Mouse (Mus musculus) ES-CJ7 (cell line): ENCODE measurements around the gene Asdurf.
A peak's percentile ranks its signal among the peaks of the same experiment; 100 is the strongest.
"Not testable (repeated sequence)": the region's sequence is repeated elsewhere in the genome, so short reads cannot be mapped to it uniquely, and the experiment has no call there.

Experiments
- DNase-seq: peaks from one replicate; pipeline ENCODE4 v3.0.0; 2011; ENCODE audit warnings: low read depth, low spot score

The Asdurf gene

DNA sequence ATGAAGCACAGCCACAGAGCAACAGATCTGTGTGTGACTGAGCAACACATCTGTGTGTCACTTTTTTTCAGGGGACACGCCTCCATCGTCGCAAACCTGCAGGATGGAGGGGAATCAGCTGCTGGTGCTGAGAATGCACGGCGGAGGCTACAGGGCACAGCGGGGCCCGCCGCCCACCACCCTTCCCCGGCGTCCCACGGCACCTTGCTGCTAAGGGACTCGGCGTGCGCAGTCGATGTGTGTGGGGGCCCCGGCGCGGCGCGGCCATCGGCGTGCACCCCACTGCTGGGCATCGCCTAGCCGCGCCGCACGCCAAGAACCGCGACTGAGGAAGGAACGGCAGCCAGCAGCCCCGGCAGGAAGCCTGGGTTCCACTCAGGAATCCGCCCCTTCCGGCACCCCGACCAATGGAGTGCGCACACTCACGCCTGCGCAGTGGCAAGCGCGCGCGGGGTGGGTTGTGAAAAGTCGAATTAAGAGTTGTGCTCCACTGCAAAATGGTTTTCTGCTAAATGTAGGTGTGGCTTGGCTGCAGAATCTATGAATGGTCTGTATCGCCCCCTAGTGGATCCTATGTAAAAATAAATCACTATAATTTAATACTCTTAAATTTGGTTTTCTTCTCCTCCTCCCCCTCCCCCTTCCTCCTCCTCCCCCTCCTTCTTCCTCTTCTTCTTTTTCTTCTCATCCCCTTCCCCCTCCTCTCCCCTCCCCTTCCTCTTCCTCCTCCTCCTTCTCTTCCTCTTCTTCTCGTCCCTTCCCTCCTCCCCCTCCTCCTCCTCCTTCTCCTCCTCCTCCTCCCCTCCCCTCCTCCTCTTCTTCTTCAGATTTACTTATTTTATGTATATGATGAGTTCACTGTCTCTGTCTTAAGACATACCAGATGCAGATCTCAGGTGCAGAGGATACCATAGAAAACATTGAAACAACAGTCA lies at the start of gene Asdurf, which contains the start of the genes Gm28551 and Asnsd1:
Asdurf (minus strand) TSS at position 293 of the 935 bp plus-strand sequence.
Gm28551 (minus strand) TSS at position 341 of the 935 bp plus-strand sequence.
Asnsd1 (minus strand) TSS at position 426 of the 935 bp plus-strand sequence.
- peak; percentile 98 for DNase-seq

- DNase-seq = peak; percentile 88
Observed at GRCm38 (mm10) chr1:53393936-53394760, 41.7 kb upstream of the Asdurf start.

- DNase-seq = no peak
Observed at GRCm38 (mm10) chr1:53388762-53389161, 36.3 kb upstream of the Asdurf start.

DNA sequence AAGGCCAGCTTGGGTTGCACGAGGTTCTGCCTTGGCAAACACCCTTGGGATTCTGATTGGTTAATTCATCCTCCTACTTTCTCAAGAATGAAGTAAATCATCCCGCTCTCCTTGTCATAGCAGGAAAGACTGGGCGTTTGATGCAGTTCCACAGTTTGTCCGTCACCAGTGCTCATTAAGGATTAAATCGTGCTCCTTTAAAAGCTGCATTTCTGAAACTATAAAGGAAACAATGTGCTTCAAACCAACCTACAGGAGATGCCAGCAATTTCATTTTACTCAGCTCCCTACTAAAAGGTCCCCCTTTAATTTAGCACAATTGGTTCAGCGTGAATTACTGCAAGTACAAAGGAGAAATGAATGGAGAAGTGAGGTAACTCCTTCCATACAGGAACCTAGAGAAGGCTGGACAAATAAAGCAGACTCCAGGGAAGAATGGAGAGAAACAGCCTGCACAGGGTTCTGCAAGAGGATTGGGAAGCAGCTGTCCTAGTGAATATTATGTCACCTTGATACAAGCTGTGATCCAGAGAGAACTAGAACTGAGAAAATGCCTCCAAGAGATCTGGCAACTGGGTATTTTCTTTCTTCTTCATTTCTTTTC lies 31.8 kb upstream of the Asdurf start:
- DNase-seq = no peak

DNA sequence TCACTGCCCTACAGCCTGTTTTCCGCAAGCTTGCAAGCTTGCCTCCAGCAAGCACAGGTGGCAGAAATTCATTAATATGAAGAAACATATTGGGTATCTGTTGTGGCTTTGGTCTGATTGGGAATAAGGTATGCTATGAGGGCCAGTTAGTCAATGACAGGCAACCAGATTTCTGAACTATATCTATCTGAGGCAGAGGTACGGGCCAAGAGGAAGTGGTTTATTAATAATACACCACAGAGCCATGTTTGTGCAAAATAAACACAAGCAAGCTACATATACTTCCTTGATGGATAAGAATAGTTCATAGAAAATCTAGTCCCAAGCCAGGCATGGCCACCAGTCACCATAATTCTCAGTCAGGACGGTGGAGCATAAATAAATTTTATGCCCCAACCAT lies 25.3 kb upstream of the Asdurf start:
- no peak for DNase-seq

GRCm38 (mm10) chr1:53375965-53376364 lies 23.5 kb upstream of the Asdurf start:
- DNase-seq = not testable (repeated sequence)

DNA sequence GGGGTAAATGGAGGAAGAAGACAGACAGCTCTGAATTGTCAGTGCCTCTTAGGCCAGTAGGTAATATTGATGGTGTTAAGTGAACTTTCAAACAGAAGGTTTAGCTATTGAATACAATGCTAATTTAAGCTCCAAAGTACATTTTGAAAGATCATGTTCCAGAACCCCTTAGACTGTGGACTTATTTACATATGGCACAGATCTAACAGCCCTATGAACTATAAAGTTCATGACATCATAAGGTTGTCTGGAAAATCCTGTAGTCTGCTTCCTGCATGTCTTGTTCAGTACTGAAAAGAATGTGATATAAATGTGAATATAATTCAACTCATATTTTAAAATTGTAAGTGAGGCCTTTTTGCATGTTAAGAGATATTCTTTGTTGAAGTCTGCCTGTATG lies 6.6 kb upstream of the Asdurf start:
- no peak for DNase-seq

DNA sequence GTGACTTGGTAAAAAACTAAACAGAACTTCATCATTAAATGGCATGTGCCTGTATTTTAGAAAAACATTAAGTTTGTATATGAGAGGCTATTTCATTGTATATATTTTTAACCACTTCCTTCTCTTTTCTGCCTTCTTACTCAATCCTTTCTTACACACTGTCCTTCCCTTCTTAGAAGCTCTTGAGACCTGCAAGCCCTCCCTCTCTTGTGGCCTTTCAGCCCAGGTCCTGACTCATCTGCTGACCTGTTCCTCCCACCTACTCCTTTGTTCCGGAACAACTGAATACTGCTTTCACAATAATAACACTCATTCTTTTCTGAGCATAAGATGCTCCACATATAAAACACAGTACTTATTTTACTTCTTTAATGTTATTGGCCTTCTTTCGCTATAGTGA lies 11.3 kb downstream of the Asdurf start:
- DNase-seq = no peak

DNA sequence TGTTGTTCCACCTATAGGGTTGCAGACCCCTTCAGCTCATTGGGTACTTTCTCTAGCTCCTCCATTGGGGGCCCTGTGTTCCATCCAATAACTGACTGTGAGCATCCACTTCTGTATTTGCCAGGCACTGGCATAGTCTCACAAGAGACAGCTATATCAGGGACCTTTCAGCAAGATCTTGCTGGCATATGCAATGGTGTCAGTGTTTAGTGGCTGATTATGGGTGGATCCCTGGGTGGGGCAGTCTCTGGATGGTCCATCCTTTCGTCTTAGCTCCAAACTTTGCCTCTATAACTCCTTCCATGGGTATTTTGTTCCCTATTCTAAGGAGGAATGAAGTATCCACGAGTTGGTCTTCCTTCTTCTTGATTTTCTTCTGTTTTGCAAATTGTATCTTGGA lies 15.0 kb downstream of the Asdurf start:
- DNase-seq = not testable (repeated sequence)

GRCm38 (mm10) chr1:53335465-53335864 lies 17.0 kb downstream of the Asdurf start:
- DNase-seq = no peak

DNA sequence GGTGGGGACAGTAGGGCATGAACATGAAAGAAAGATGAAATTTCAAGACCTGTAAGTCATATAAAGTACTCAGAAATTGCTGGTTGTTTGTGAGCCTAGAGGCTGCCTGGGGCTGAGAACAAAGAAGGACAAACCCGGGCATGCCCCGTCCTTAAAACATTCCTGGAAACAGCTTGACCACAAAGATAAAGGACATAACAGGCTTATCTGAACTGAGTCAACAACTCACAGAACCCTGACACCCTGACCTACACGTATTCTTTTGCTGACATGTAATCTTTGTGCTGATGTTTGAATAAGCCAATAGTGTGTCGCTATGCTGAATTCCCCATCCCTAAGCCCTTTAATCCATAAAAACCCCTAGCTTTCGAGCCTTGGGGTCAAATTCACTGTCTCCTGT lies 18.9 kb downstream of the Asdurf start:
- not testable (repeated sequence) for DNase-seq

DNA sequence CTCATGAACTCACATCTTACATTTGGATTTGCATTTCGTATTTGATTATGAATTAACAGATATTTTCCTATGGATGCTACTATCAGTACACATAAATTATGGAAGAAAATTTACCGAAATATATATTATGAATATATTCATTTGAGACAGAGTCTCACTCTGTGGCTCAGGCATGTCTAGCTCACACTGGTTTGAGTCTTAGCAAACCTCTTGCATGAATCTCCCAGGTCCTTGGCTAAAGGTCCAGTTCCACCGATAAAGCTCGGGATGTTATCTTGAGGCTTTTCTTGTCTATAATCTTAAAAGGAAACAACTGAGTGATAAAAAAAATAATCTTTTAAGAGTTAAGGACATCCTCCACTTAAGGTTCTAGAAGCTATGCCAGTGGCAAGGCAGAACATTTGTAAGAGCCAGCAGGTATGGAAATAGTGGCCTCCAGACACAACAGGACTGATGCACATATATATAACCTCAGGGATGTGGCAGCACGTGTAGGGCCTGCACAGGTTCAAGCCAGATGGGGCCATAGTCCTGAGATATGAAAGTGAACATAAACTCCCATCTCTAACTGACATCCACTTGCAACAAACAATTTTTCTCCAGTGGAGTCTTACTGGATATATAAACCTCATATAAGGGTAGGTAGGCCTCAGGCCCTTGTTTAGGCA lies 27.5 kb downstream of the Asdurf start:
- DNase-seq = no peak

GRCm38 (mm10) chr1:53324277-53324676 lies 28.1 kb downstream of the Asdurf start:
- no peak for DNase-seq

- DNase-seq = peak; percentile 7
Observed at GRCm38 (mm10) chr1:53323254-53323653, 29.2 kb downstream of the Asdurf start.

- no peak for DNase-seq
Observed at GRCm38 (mm10) chr1:53321662-53322344, 30.6 kb downstream of the Asdurf start.

GRCm38 (mm10) chr1:53312989-53313967 lies 39.1 kb downstream of the Asdurf start, which contains the start of gene Osgepl1:
Osgepl1 (plus strand) TSS chr1:53313624.
- DNase-seq = peak; percentile 83

DNA sequence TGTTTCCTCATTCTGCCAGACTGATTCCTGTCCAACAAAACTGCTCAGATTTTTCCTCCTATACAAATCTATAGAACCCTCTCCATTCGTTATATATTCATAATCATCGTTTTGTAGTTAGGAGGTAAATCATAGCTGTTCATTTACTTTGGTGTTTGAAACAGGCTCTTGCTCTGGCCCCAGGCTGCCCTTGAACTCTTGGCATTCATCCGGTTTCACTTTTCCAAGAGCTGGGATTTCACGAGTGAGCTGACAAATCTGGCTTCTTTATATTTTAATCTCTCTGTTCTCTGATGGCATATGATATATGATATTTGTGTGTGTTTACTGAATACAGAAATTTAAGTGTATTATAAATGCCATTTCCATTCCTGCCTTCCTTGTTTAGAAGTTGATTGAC lies 51.9 kb downstream of the Asdurf start:
- DNase-seq = no peak
